Mouse (Mus musculus) small intestine, adult 2 months (tissue): ENCODE results near the gene B9d2.

Experiments
- CTCF ChIP-seq: fragments of 200-500 bp; IDR thresholded peaks from 2 replicates; pipeline ENCODE4 v1.5.1; 2012; ENCODE audit warnings: low read depth, mild to moderate bottlenecking, control low read depth, inconsistent platforms, low read length, moderate library complexity, mixed read lengths; ENCODE audit not compliant: insufficient replicate concordance, insufficient read length; ENCODE audit errors: extremely low read depth
- POLR2A ChIP-seq: fragments of 200-500 bp; IDR thresholded peaks from 2 replicates; pipeline ENCODE4 v1.6.1; 2012; ENCODE audit warnings: low read depth, mild to moderate bottlenecking, control low read depth, inconsistent platforms, low read length, moderate library complexity

DNA sequence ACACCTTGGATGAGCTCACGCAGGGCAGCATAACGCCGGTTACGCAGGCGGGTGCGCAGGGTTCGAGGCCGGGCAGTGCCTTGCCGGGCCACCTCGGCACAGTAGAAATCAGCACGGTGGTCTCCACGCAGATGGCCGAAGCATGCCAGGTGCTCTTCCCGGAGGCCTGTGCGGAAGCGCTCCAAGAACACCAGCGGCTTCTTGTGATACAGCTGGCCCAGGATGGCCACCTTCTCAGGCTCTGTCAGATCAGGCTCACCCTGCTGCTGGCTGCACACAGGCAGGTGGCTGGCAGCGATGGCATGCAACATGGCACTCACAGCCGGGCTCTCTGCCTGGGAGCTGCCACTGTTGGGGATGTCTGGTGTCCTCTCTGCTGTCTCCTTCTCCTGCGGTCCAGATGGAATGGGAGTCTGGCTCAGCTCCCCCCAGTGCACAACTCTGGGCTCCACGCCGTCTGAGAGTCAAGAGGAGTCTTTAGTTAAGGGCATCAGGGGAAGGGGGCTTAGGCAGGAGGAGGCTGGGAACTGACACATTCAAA, 35.2 kb downstream of the B9d2 start:
- no peak for TF ChIP-seq CTCF
- TF ChIP-seq POLR2A = no peak
